Mouse (Mus musculus) megakaryocyte-erythroid progenitor cell, adult 5 weeks (primary cell): ENCODE measurements around the gene Fopnl. TPM values are rescaled to one million over a fixed set of nuclear protein-coding genes. Genes with fewer than 3 reads are reported as not detected.

Experiments used
- polyA plus RNA-seq: library from polyadenylated mRNA; stranded (reverse); fragments of >175 nt; gene quantifications from 2 replicates; pipeline ENCODE4 v1.2.3, GENCODE M21; 2012

The Fopnl gene
- 3.6 and 5.4 TPM in 2 replicates for polyA plus RNA-seq

GRCm38 (mm10) chr16:14316884-14317876, at the start of gene Fopnl:
Fopnl (minus strand) TSS chr16:14317405.

DNA sequence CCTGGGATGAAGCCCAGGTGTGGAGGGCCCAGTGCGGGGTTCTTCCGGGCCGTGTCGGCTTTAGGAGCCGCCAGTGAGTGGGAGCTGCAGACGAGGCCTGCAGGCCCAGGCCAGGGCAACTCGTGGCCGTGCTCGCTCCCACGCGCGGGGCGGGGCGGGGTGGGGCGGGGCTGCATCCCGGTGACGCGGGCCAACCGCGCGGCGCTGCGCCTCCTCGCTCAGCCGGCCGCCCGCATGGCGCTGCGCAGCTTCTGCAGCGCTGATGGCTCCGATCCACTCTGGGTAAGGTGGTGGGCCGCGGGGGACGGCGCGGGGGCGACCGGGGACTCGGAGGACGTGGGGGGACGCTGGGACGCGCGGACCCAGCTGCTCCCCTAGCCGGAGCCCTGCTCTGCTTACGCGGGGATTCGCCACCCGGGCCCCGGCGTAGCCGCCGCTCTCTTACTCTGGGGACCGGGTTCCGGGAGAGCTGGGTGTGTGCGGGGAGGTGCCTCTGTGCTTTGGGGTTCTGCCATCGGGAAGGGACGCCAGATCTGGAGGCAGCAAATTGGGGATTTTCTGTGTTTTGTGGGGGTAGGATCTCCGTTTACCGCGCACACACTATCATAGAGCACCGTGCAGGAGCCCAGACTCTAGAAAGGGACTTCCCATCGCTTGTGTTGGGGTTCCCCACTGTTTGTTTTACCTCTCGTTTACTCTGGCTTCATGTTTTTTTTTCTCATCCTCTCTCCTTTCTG, 44.3 kb upstream of the Fopnl start, which contains the start of gene Abcc1:
Gene Abcc1, plus strand, starts transcription at position 197 of the 737 bp plus-strand sequence.

GRCm38 (mm10) chr16:14291223-14291622, 26.0 kb downstream of the Fopnl start, which contains the start of gene Myh11:
Myh11 (minus strand) TSS chr16:14291372.

Other genes starting within 250 kb of the Fopnl start
- 49.1 and 49.9 TPM in 2 replicates for gene Nde1, start 154.1 kb downstream of the Fopnl start, polyA plus RNA-seq
- gene Marf1, start 154.1 kb downstream of the Fopnl start, polyA plus RNA-seq: 1.8 and 2.0 TPM in 2 replicates
- gene Myh11, start 26.0 kb downstream of the Fopnl start, polyA plus RNA-seq: not detected in 2 replicates
- 5.0 and 6.0 TPM in 2 replicates for gene Abcc1, start 44.2 kb upstream of the Fopnl start, polyA plus RNA-seq
- not detected in 2 replicates for gene A630010A05Rik, start 244.9 kb upstream of the Fopnl start, polyA plus RNA-seq